Mouse (Mus musculus) heart, adult 2 months (tissue): Measurements from ENCODE around the gene Akap8.

Source experiments
- CTCF ChIP-seq: fragments of 200-600 bp; IDR thresholded peaks from 2 replicates; pipeline ENCODE4 v1.8.1; 2022; ENCODE audit warnings: antibody characterized with exemption, mild to moderate bottlenecking, moderate library complexity
- EP300 ChIP-seq: fragments of 200-500 bp; IDR thresholded peaks from 2 replicates; pipeline ENCODE4 v1.6.1; 2011; ENCODE audit warnings: low read depth, low read length, control low read depth; ENCODE audit not compliant: insufficient read depth
- POLR2A ChIP-seq: fragments of 200-500 bp; IDR thresholded peaks from 2 replicates; pipeline ENCODE4 v1.6.1; 2011; ENCODE audit warnings: mild to moderate bottlenecking, low read depth, low read length, control low read depth; ENCODE audit not compliant: insufficient read depth

GRCm38 (mm10) chr17:32283341-32283740 lies 37.7 kb downstream of the Akap8 start:
- TF ChIP-seq CTCF (no peak), EP300 (no peak), POLR2A (no peak)
